Mouse (Mus musculus) lung, postnatal 0 days (tissue): ENCODE measurements at regions not wholly inside any gene's neighbourhood (a gene's known extent, or its start where the extent isn't known, plus 50 kb on each side); places are given as distances from the start of the nearest gene placed in this dataset.

ENCODE experiments used
- ATAC-seq: fragments of 200-750 bp; cut with Nextera tagmentation; 2 replicates; pipeline ENCODE4 v1.8.0; 2017; ENCODE audit warnings: moderate library complexity
- DNase-seq: peaks from one replicate; pipeline ENCODE4 v3.0.0-alpha.2; 2016; ENCODE audit warnings: low spot score
- H3K27ac ChIP-seq: fragments of 300-500 bp; sonication (generic); 2 replicates; pipeline ENCODE4 v1.5.1; 2014; ENCODE audit warnings: antibody characterized with exemption, mild to moderate bottlenecking, low read length, mixed read lengths
- H3K27me3 ChIP-seq: fragments of 300-500 bp; sonication (generic); replicated peaks from 2 replicates; pipeline ENCODE4 v1.6.1; 2014; ENCODE audit warnings: low read length, mixed read lengths; ENCODE audit not compliant: insufficient read depth
- H3K36me3 ChIP-seq: fragments of 300-500 bp; sonication (generic); 2 replicates; pipeline ENCODE4 v1.6.1; 2014; ENCODE audit warnings: low read length, mixed read lengths; ENCODE audit not compliant: insufficient read depth
- H3K4me1 ChIP-seq: fragments of 300-500 bp; sonication (generic); 2 replicates; pipeline ENCODE4 v1.6.1; 2014; ENCODE audit warnings: antibody characterized with exemption, low read depth, low read length, mixed read lengths; ENCODE audit not compliant: insufficient read depth
- H3K4me2 ChIP-seq: fragments of 300-500 bp; sonication (generic); replicated peaks from 2 replicates; pipeline ENCODE4 v1.6.1; 2014; ENCODE audit warnings: low read depth, mild to moderate bottlenecking, low read length, moderate library complexity, mixed read lengths
- H3K4me3 ChIP-seq: fragments of 300-500 bp; sonication (generic); 2 replicates; pipeline ENCODE4 v1.5.1; 2014; ENCODE audit warnings: low read depth, low read length
- H3K9ac ChIP-seq: fragments of 300-500 bp; sonication (generic); replicated peaks from 2 replicates; pipeline ENCODE4 v1.6.1; 2014; ENCODE audit warnings: low read depth, mild to moderate bottlenecking
- H3K9me3 ChIP-seq: fragments of 300-500 bp; sonication (generic); 2 replicates; pipeline ENCODE4 v1.6.1; 2016; ENCODE audit warnings: low read length, mixed read lengths
- CTCF ChIP-seq: IDR thresholded peaks from 2 replicates; pipeline ENCODE4 v1.5.1; 2016; ENCODE audit warnings: antibody characterized with exemption, mild to moderate bottlenecking
- EP300 ChIP-seq: IDR thresholded peaks from 2 replicates; pipeline ENCODE4 v1.6.1; 2016; ENCODE audit warnings: antibody characterized with exemption, mild to moderate bottlenecking, control low read depth
- whole genome bisulfite sequencing: fragments of 180-500 bp; shearing (Covaris S2); extraction: QIAGEN DNeasy Blood & Tissue Kit; methylation state at CpG from one replicate; pipeline ENCODE4 v1.1.7; 2014; 5-methylcytosine and 5-hydroxymethylcytosine counted together

- H3K36me3 ChIP-seq, result no peaks in the 10 kb centered on the region
- H3K4me3 ChIP-seq, result no peak overlapping the region
- H3K4me2 ChIP-seq, result no peak overlapping the region
- no peaks in the 10 kb centered on the region for H3K9me3 ChIP-seq
- H3K9ac ChIP-seq, result no peak overlapping the region
- no peak for TF ChIP-seq EP300
- TF ChIP-seq CTCF, result no peak
- no peaks in the 10 kb centered on the region for H3K27me3 ChIP-seq
- 47% methylated on average over 7 of the region's 7 CpGs for WGBS
- no peak for DNase-seq
- H3K4me1 ChIP-seq, result no peaks in the 10 kb centered on the region
- ATAC-seq, result no peak
- no peak overlapping the region for H3K27ac ChIP-seq
Measured at GRCm38 (mm10) chr1:91708550-91709243, 92.6 kb upstream of the Twist2 start.

DNA sequence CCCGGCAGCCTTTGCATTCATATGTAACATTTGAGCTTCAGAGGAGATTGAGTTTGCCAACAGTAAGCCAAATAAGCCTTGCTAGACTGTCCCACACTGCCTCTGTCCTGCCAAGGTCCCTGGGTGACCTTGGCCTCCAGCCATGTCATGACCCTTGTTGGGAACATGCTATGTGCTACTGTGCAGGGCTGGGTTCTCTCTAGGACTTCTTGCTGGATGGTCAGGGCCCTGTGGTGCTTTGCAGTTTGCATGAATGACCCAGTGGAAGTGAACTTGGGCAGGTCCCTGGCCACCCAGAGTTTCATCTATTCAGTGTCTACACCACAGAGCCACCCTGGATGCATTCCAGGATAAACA is 92.0 kb upstream of the Twist2 start:
- TF ChIP-seq EP300 (no peak), CTCF (no peak)
- no peaks in the 10 kb centered on the region for H3K36me3 ChIP-seq
- ATAC-seq, result no peak
- H3K4me2 ChIP-seq, result no peak overlapping the region
- no peaks in the 10 kb centered on the region for H3K27me3 ChIP-seq
- 67% methylated on average over 1 of the region's 1 CpGs for WGBS
- no peak overlapping the region for H3K4me3 ChIP-seq
- no peak overlapping the region for H3K27ac ChIP-seq
- no peaks in the 10 kb centered on the region for H3K9me3 ChIP-seq
- DNase-seq, result no peak
- no peaks in the 10 kb centered on the region for H3K4me1 ChIP-seq
- no peak overlapping the region for H3K9ac ChIP-seq

DNA sequence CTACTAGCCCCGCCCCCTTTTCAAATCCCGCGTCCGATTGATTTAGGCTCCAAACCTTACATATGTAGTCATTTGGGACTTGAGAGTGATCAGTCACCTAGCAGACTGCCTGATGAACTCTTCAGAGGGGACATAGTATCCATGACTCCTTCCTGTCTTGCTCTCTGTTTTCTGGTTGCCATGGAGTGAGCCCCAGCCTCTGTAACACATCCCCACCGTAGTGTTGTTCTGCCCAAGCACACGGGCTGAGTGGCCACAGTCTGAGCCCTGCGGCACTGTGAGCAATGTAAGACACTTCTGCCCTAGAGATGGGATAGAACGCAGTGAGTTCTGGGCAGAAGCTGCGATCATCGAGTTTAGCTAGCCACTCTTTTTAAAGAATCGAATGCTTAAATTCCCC is 88.1 kb upstream of the Twist2 start:
- Histone ChIP-seq H3K27me3 (no peaks in the 10 kb centered on the region), H3K9ac (no peak overlapping the region), H3K4me1 (peaks cover 3% of the 10 kb centered on the region; the same call in 1 of the 2 replicates), H3K9me3 (no peaks in the 10 kb centered on the region), H3K4me3 (no peak overlapping the region), H3K27ac (no peak overlapping the region), H3K4me2 (no peak overlapping the region), H3K36me3 (no peaks in the 10 kb centered on the region)
- ATAC-seq (no peak), DNase-seq (no peak)
- WGBS, result 69% methylated on average over 11 of the region's 11 CpGs
- TF ChIP-seq CTCF, result no peak
- TF ChIP-seq EP300, result no peak

DNA sequence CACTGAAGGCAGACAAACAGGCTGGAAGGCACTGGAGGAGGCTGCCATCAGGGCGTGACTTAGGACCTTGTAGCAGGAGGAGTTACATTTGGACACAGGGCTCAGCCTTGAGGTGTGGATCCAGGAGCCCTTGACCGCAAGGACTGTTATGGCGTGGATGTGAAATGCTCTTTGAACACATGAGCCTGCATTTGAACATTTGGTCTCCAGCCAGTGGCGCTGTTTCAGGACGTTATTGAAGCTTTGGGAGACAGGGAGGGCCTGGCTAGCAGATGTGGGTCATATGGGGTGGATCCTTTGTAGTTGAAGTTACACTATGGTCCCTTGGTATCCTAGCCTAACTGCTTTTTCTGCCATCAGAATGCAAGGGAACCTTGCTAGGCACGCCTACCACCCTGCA is 87.0 kb upstream of the Twist2 start:
- ATAC-seq (no peak), DNase-seq (no peak)
- no peak overlapping the region for H3K27ac ChIP-seq
- WGBS, result 65% methylated on average over 6 of the region's 6 CpGs
- no peak overlapping the region for H3K9ac ChIP-seq
- peaks cover 3% of the 10 kb centered on the region; the same call in 1 of the 2 replicates for H3K4me1 ChIP-seq
- TF ChIP-seq CTCF, result no peak
- TF ChIP-seq EP300, result no peak
- H3K4me3 ChIP-seq, result no peak overlapping the region
- no peaks in the 10 kb centered on the region for H3K27me3 ChIP-seq
- no peak overlapping the region for H3K4me2 ChIP-seq
- no peaks in the 10 kb centered on the region for H3K9me3 ChIP-seq
- H3K36me3 ChIP-seq, result no peaks in the 10 kb centered on the region

DNA sequence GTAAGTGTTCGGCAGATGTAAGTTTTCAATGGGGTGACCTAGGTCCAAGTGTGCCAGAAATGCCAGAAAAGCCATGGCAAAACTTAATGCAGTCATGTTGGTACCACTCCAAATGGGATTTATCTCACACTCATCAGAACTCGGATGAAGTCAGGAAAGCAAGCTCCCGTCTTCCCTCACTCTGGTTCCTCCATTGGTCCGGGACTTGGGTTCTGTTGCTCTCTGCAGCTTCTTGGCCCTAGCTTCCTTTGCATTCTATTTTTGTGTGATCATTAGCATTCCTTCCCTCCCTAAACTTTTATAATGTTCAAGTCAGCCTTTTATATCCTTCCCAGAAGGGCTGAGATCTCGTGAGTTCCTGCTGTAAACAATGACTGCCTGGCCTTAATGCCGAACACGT is 85.9 kb upstream of the Twist2 start:
- no peak for TF ChIP-seq EP300
- TF ChIP-seq CTCF, result no peak
- Histone ChIP-seq H3K4me2 (no peak overlapping the region), H3K36me3 (no peaks in the 10 kb centered on the region), H3K27ac (no peak overlapping the region), H3K27me3 (no peaks in the 10 kb centered on the region), H3K4me3 (no peak overlapping the region), H3K9me3 (no peaks in the 10 kb centered on the region), H3K9ac (no peak overlapping the region), H3K4me1 (peaks cover 3% of the 10 kb centered on the region; the same call in 1 of the 2 replicates)
- no peak for DNase-seq
- no peak; the same call in 1 of the 2 replicates for ATAC-seq
- WGBS, result 50% methylated on average over 7 of the region's 7 CpGs

- ATAC-seq, result no peak
- no peak overlapping the region for H3K4me2 ChIP-seq
- no peaks in the 10 kb centered on the region for H3K36me3 ChIP-seq
- TF ChIP-seq EP300 (no peak), CTCF (no peak)
- no peak overlapping the region for H3K9ac ChIP-seq
- no peak overlapping the region for H3K4me3 ChIP-seq
- DNase-seq, result no peak
- H3K9me3 ChIP-seq, result no peaks in the 10 kb centered on the region
- no peaks in the 10 kb centered on the region for H3K27me3 ChIP-seq
- WGBS, result 73% methylated on average over 2 of the region's 2 CpGs
- no peak overlapping the region for H3K27ac ChIP-seq
- H3K4me1 ChIP-seq, result peaks cover 3% of the 10 kb centered on the region; the same call in 1 of the 2 replicates
Measured at GRCm38 (mm10) chr1:91715791-91716190, 85.5 kb upstream of the Twist2 start.

- H3K9me3 ChIP-seq, result no peaks in the 10 kb centered on the region
- no peak overlapping the region for H3K4me2 ChIP-seq
- H3K27me3 ChIP-seq, result no peaks in the 10 kb centered on the region
- DNase-seq, result no peak
- no peak overlapping the region for H3K9ac ChIP-seq
- 93% methylated on average over 2 of the region's 2 CpGs for WGBS
- ATAC-seq, result no peak
- TF ChIP-seq CTCF (no peak), EP300 (no peak)
- no peak overlapping the region for H3K4me3 ChIP-seq
- peaks cover 3% of the 10 kb centered on the region; the same call in 1 of the 2 replicates for H3K4me1 ChIP-seq
- no peak overlapping the region for H3K27ac ChIP-seq
- H3K36me3 ChIP-seq, result no peaks in the 10 kb centered on the region
Measured at GRCm38 (mm10) chr1:91716836-91717235, 84.4 kb upstream of the Twist2 start.
